Mouse (Mus musculus) limb, embryonic 15.5 days (tissue): ENCODE results near the gene Zfp418. TPM values are rescaled to one million over a fixed set of nuclear protein-coding genes. Genes with fewer than 3 reads are reported as not detected.
"Not testable (repeated sequence)": the region's sequence is repeated elsewhere in the genome, so short reads cannot be mapped to it uniquely, and the experiment has no call there.

ENCODE experiments used
- ATAC-seq: fragments of 200-750 bp; cut with Nextera tagmentation; 2 replicates; pipeline ENCODE4 v1.8.0; 2017; ENCODE audit warnings: low read depth, moderate TSS enrichment; ENCODE audit not compliant: insufficient number of reproducible peaks, low FRiP score, low TSS enrichment
- H3K27ac ChIP-seq: fragments of 300-500 bp; sonication (generic); 2 replicates; pipeline ENCODE4 v1.5.1; 2015; ENCODE audit warnings: moderate library complexity, mild to moderate bottlenecking, inconsistent platforms
- H3K27me3 ChIP-seq: fragments of 300-500 bp; sonication (generic); 2 replicates; pipeline ENCODE4 v1.6.1; 2015; ENCODE audit warnings: inconsistent platforms
- H3K36me3 ChIP-seq: fragments of 300-500 bp; sonication (generic); 2 replicates; pipeline ENCODE4 v1.6.1; 2015; ENCODE audit warnings: inconsistent platforms
- H3K4me1 ChIP-seq: fragments of 300-500 bp; sonication (generic); 2 replicates; pipeline ENCODE4 v1.6.1; 2015; ENCODE audit warnings: inconsistent platforms
- H3K4me2 ChIP-seq: fragments of 300-500 bp; sonication (generic); 2 replicates; pipeline ENCODE4 v1.6.1; 2015; ENCODE audit warnings: mild to moderate bottlenecking, inconsistent platforms
- H3K4me3 ChIP-seq: fragments of 300-500 bp; sonication (generic); 2 replicates; pipeline ENCODE4 v1.5.1; 2015; ENCODE audit warnings: mild to moderate bottlenecking, inconsistent platforms
- H3K9ac ChIP-seq: fragments of 300-500 bp; sonication (generic); 2 replicates; pipeline ENCODE4 v1.6.1; 2015; ENCODE audit warnings: inconsistent platforms
- H3K9me3 ChIP-seq: fragments of 300-500 bp; sonication (generic); 2 replicates; pipeline ENCODE4 v1.6.1; 2016; ENCODE audit warnings: inconsistent platforms
- WGBS: fragments of 180-500 bp; shearing (Covaris S2); methylation state at CpG from one replicate; pipeline ENCODE4 v1.1.7; 2015; 5-methylcytosine and 5-hydroxymethylcytosine counted together
- polyA plus RNA-seq: library from polyadenylated mRNA; unstranded; fragments of >200 nt; fragmentation: Nextera tagmentation; extraction: Ambion mirVana; gene quantifications from 2 replicates; pipeline ENCODE4 v1.2.1, GENCODE M21; 2015

The Zfp418 gene
- polyA plus RNA-seq, 1 experiment from 2014 or later: 2.2 TPM

DNA sequence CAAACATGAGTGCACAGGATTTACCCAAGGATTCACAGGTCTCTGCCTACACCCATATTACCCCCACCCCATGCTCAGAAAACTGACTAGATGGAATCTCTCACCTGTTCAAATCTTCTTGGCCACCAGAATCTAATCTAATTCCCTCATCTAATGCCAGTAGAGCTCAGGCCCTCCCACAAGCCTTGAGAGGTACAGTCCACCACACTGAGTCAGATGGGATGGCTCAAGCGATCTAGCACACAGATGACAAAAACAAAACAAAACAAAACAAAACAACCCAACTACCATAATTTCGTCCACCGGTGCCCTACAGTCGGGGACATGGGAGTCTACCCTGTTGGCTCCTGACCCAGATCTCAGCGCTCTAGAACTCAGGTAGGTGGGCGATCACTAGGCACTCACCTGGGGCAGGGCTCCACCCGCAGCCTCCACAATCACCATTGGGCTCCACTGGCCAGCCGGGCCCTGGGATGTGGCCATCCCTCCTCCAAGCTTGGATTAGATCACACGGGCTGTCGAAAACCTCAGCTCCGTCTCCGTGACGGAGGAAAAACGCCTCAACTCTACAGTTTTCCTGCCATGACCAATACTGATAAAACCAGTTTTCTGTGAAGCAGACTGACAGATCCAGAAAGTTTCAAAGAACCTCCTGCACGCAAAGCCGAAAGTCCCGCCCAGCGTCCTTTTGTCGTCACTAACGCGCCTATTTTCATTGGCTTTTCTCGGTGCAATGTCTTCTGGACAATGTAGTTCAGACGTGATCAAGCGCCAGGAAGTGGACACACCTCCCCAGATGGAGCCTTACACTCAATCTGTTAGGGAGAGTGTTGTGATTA lies 38.4 kb downstream of the Zfp418 start, which contains the start of gene Zfp772:
Gene Zfp772 (minus strand): TSS at position 686 of the 839 bp plus-strand sequence.
- Histone ChIP-seq H3K9ac (peak within 1 kb of the TSS; percentile 47), H3K27ac (peak within 1 kb of the TSS; percentile 54), H3K4me2 (peak within 1 kb of the TSS; percentile 63), H3K4me3 (peak within 1 kb of the TSS; percentile 52)
- not testable (repeated sequence) for H3K27me3 ChIP-seq, H3K9me3 ChIP-seq, ATAC-seq, H3K36me3 ChIP-seq, H3K4me1 ChIP-seq
- under 1% methylated on average over 24 of the region's 24 CpGs for WGBS

Other genes with a start within 250 kb of the Zfp418 start
- gene Aurkc, start 176.0 kb upstream of the Zfp418 start, polyA plus RNA-seq: not detected in 2 replicates
- 13.6 and 14.1 TPM in 2 replicates for gene Zfp954, start 49.8 kb upstream of the Zfp418 start, polyA plus RNA-seq
- gene Zfp773, start 34.6 kb upstream of the Zfp418 start, polyA plus RNA-seq: 2.0 and 2.5 TPM in 2 replicates
- 10.7 TPM in 2 replicates for gene Zfp772, start 38.7 kb downstream of the Zfp418 start, polyA plus RNA-seq
- 0.38 and 1.4 TPM in 2 replicates for gene Vmn2r29, start 76.0 kb downstream of the Zfp418 start, polyA plus RNA-seq
- 4.4 and 4.6 TPM in 2 replicates for gene Gm45844, start 107.0 kb downstream of the Zfp418 start, polyA plus RNA-seq
- 56.4 and 57.0 TPM in 2 replicates for gene Clcn4, start 129.5 kb downstream of the Zfp418 start, polyA plus RNA-seq
- gene Vmn2r30, start 166.3 kb downstream of the Zfp418 start, polyA plus RNA-seq: 0.04 TPM in 1 of 2 replicates, not detected in the other
- 0.62 TPM in 1 of 2 replicates, not detected in the other for gene Gm45783, start 203.2 kb downstream of the Zfp418 start, polyA plus RNA-seq
- not detected in 2 replicates for gene Vmn2r31, start 228.4 kb downstream of the Zfp418 start, polyA plus RNA-seq